Mouse (Mus musculus) right cerebral cortex, postnatal 4 days (tissue): ENCODE data around the gene Tmem184b.

Experiments used
- DNase-seq: peaks from one replicate; pipeline ENCODE4 v3.0.0-alpha.2; 2022

Gene Tmem184b

DNA sequence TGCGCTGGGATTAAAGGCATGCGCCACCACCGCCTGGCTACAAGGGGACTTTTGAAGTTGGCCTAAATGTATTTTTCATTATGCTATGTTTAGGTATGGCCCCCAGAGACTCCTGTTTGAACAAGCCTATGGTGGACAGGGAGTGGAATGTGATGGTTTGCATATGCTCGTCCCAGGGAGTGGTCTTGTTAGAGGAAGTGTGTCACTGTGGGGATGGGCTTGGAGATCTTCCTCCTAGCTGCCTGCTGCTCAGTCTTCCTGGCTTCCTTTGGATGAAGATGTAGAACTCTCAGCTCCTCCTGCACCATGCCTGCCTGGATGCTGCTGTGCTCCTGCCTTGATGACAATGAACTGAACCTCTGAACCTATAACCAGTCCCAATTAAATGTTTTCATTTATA is 72.8 kb downstream of the Tmem184b start:
- DNase-seq, result no peak

DNA sequence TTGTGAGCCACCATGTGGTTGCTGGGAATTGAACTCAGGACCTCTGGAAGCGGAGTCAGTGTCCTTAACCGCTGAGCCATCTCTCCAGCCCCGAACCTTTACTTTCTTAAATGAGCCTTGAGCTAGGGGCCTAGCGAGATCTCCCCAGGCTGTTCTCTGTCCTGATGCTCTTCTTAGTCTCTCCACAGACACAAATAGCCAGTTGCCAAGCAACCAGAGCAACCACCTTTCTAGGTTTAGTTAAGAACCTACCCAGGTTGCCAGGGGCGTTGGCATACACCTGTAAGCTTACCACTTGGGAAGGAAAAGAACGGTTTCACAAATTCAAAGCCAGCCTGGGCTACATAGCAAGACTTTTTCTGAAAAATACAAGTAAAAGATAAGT is 73.4 kb downstream of the Tmem184b start:
- DNase-seq, result no peak

DNA sequence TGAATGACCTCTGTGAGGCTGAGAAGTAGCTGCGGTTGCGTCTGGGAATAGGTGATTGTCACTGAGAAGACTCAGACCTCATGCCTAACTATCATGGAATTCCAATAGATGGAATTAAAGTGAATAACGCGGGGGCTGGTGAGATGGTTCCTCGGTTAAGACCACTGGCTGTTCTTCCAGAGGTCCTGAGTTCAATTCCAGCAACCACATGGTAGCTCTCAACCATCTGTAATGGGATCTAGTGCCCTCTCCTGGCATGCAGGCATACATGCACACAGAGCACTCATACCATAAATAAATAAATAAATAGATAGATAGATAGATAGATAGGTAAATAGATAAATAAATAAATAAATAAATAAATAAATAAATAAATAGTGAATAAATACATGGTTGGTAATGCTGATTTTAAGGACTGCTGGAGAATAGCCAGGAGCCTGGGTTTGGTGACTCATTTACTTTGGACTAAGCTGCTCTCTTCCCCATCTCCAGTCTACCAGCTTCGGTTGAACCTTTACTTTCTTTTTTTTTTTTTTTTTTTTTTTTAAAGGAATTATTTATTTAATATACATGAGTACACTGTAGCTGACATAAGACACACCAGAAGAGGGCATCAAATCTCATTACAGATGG is 73.9 kb downstream of the Tmem184b start:
- DNase-seq, result no peak

DNA sequence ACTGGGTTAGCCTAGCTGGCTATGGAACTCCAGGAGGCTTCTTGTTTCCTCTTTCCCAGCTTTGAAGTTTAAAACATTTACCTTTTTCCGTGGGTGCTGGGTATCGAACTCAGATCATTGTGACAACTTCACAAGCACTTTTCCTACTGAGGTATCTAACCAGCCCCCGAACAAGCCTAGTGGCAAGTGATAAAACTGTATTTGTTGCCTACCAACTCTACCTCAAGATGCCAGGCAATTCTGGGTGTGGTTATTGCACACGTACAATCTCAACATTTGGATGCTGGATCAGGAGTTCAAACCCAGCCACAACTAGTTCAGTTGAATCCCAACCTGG is 74.5 kb downstream of the Tmem184b start:
- DNase-seq, result no peak

DNA sequence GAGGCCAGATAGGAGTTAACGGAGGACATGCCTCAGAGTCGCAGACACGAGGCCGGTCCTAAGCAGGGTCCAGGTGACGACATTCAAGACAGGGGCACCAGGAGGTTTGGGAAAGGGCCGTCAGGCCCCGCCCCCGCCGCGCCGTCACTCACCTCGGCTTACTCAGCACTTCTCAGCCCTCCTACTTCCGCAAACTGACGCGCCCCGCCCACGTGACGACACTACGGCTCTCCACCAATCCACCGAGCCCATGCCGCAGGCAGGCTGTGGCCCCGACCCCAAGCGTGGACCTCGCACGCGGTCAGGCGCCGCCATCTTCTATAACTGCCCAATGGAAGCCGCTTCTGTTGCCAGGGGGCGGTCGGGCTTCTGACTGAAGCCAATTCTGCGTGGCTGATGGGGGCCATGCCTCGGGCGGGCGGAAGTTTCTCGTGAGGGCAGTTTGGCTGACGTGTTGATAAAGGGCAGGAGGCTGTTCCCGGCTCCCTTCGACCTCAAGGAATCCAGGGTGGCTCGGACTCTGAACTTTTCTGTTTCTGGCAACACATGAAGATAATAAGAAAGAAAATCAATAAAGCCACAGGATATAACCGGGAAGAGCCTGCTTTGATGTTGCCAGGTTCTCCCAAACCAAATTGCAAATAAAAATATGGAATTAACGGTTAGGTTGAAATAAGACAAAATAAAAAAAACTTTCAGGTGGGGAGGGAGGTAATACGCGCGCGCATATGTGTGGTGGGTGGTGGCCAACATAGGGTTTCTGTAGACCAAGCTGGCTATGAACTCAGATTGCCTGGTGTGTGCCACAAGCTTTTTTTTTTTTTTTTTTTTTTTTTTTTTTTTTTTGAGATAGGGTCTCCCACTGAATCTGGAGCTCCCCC is 75.1 kb downstream of the Tmem184b start, which contains the start of gene Pla2g6:
Gene Pla2g6, minus strand, starts transcription at position 333 of the 881 bp plus-strand sequence.
- peak; percentile 97 for DNase-seq

DNA sequence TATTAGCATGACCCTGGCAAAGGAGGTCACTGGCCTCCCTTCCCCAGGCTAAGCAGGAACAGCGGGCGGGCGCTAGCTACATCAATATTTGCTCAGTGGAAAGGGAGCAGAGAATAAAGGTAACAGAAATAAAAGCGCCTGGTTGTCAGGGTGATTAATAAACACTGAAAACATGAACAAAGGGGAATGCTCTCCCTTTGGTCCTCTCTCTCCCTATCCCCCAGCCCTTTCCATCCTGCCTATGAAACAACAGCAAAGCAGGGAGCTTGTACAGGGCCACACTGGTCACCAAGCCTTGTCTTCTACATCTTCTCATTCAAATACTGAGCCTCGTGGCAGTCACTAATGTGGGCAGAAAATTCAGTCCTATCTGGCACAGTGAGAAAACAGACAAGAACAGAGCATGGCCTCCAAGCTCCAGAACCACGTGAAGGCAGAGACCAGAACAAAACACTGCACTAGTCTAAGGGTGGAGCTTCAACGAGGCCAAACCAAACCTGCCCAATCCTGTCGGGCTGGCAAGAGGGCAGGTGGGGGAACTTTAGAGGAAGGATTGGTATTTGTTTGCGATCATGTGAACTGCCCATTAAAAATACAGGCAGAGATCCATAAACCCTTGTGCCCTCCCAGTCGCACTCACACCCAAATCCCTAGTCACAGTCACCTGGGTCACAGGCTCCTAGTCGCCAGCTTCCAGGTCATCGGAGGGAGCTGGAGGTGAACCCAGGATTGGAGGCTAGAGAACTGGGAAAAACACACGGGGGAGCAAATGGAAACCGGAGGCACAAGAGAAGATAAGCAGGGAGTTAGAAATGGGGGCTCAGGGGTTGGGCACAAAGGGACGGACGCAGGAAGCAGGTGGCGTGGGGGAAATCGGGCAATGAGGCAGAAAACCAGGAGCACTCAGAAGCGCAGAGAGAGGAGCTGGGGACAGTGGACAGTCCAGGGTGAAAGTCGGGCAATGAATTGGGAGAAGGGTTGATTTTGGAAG is 76.1 kb downstream of the Tmem184b start:
- DNase-seq, result peak; percentile 22

DNA sequence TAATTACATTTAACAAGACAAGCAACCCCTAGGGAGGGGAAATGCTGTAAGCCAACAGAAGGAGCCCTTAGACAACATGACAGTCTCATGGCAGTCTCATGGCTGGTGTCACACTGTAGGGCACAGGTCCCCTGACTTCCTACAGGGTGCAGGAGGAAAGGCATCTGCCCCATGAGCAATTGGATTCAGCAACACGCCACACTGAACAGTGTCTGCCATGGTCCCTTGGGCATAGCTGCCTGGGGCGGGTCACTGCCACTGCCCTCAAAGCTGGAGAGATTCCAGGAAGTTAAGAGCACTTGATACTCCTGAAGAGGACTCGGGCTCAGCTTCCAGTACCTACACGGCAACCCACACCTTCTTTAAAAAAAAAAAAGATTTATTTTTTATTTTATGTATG is 77.1 kb downstream of the Tmem184b start:
- DNase-seq, result no peak

DNA sequence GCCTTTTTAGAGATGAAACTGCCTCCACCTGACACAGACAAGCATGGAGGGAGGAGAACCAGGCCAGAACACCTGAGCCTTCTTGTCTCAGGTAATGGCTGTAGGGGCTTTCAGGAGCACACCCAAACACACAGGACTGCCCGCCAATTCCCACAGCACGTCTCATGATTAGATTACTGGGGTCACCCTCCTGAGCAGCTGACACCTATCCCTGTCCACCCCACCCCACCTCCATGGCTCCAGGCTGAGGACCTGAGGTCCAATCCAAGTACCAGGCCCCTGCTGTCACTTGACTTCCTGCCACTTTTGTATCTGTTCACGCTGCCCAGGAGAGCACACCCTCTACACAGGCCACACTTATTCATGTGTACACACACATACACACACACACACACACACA is 77.6 kb downstream of the Tmem184b start:
- DNase-seq, result no peak

DNA sequence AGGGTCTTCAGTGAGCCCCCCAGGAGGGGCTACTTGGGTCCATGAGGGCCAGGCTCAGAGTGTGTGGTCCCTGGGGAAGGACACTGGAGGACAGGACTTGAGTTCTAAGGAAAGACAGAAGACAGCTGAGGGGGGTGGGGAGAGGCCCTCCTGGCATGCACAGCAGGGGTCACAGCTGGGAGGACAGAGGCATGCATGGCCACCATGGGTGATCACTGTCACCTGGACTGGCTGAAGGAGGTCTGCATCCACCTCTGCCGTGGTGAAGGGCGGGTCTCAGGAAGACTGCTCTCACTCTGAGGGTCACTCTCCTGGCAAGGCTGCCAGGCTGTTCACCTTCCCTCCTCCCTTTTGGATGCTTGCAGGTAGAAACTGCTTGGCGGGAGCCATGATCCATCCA is 79.0 kb downstream of the Tmem184b start:
- DNase-seq, result no peak

DNA sequence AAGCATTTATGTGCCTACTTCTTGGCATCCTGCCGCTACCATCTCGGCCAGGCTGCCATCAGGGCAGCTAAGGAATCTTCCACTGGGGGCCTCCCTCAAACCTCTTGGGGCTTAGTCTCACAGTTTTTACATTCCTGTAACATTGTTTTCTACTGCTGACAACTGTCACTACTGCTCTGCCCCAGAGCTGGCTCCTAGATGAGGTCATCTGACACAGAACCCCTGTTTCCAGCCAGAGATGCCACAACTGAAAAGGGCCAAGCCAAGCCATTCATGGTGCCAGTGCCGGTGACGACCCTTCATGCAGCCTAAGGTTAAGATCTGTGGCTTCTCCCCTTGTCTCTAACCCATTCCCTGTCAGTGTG is 79.6 kb downstream of the Tmem184b start:
- DNase-seq, result no peak

DNA sequence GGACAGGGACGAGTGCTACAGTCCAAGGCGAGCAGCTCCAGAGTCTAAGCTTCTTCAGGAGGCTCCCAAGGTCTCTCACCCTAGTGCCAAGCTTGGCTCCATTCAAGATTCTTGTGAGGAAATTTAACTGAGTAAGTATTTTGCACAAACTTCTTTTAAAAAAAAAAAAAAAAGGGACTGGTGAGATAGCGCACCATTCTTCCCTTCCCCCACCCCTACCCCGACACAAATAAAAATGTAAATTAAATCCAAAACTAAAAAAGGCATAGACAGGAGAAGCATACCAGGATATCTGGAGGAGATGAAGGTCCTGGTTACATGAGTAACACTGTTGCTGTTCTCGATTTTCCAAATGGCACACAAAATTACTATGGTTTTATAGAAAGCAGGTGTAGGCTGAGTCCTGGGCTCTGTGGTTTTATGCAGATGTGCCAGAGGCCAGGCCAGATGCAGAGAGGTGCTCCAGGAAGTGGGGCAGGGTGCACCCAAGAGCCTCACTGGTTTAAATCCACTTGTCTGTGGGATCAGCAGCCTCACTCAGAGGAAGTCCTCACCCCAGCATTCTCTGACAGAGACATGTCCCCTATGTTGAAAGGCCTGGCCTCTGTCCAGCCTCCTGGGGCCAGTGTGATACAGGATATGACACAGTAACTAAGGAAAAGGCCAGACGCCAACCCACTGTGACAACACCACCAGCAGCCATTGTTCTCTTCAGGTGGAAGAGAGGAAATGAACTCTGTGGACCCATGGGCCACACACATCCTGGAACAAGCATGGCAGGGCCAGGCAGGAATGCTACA is 80.2 kb downstream of the Tmem184b start:
- no peak for DNase-seq

DNA sequence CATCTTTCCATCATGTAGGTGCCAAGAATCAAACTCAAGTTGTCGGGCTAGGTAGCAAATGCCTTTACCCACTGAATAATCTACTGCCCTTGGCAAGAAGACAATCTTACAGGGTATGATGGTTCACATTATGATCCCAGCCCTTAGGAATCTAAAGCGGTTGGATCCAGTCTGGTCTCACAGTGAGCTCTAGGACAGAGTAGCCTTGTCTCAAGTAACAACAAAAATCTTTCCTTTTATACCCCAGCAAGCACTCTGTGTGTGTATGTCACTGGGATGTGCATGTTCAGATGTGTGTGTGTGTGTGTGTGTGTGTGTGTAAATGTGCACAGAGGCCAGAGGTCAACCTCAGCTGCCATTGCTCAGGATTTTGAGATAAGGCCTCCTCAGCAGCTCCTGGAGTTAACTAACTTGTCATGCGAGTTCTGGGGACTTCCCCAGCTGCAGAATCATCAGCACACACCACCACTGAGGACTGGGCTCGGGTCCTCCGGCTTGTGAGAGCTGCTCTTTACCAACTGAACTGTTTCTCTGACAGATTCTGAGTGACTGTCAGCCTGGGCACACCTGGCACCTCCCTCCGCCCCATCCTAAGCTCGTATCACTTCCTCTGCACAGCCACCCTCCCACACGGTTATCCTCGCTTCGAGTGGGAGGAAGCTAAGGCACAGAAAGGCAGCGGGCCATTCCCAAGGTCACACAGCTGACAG is 80.9 kb downstream of the Tmem184b start:
- no peak for DNase-seq

DNA sequence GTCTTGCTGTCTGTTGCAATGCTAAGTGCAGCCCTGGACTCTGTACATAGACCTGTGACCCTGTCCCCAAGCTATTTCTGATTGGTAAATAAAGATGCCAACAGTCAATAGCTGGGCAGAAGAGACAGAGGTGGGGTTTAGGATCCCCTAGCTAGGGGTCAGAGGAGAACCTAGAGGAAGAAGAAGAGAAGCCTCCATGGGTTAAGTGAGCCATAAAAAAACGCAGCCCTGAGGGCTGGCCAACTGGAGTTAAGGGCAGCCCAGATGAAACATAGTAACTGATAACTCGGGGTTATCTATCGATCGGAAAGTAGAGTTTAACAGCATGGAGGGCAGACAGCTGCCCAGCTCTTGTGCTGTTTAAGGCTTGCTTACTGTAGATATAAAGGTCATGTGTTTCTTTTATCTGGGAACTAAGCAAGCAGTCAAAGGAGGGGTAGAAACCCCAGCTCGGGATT is 81.6 kb downstream of the Tmem184b start:
- no peak for DNase-seq

DNA sequence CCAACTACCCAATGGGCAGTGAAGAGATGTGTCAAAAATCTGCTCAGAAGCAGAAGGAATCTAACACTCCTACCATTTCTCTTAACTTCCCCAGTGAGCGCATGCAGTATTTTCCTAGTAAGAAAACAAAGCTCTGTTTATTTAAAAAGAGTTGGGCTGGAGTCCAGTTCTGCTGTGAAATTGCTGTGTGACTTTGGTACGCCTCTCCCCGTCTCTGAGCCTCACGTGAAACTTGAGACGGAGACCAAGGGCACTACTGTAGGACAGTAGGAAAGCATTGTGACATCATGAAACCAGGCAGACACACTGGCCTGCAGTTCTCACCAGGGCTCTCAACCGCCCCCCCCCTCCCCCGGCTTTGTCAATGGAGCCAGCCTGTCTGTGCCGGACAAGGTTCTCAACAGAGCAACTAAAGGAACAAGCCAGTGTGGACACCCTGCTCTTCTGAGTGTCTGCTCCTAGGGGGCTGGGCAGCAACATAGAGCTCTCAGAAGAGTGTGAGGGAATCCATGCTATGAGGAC is 89.5 kb downstream of the Tmem184b start:
- DNase-seq, result no peak
